Mouse (Mus musculus): ENCODE data around the gene Hmg20a. TPM values are rescaled to one million over a fixed set of nuclear protein-coding genes. Genes with fewer than 3 reads are reported as not detected.
"Not testable (repeated sequence)": the region's sequence is repeated elsewhere in the genome, so short reads cannot be mapped to it uniquely, and the experiment has no call there.

The Hmg20a gene
- polyA plus RNA-seq, 1 experiment from 2014 or later: 64.3 TPM

- Histone ChIP-seq H3K4me1 (ENCODE audit: control insufficient read depth, insufficient read depth, low read length) (peaks cover 6% of the 10 kb centered on the region; the same call in 1 of the 2 replicates), H3K9me3 (ENCODE audit: control insufficient read depth, low read length) (no peaks in the 10 kb centered on the region), H3K36me3 (ENCODE audit: control insufficient read depth, insufficient read depth, low read length) (no peaks in the 10 kb centered on the region), H3K9ac (ENCODE audit: low read depth, low read length) (no peak overlapping the region), H3K27me3 (ENCODE audit: control insufficient read depth, insufficient read depth, low read length) (no peaks in the 10 kb centered on the region), H3K4me3 (ENCODE audit: low read length) (no peak overlapping the region), H3K27ac (ENCODE audit: low read depth, low read length) (no peak overlapping the region), H3K4me2 (replicated peaks; ENCODE audit: low read depth, low read length) (no peak overlapping the region)
- WGBS: 73% methylated on average over 5 of the region's 5 CpGs
- ATAC-seq (ENCODE audit: low FRiP score, low TSS enrichment): no peak
Measured at GRCm38 (mm10) chr9:56421991-56422390, 3.6 kb downstream of the Hmg20a start.

- ATAC-seq (ENCODE audit: low FRiP score, low TSS enrichment): no peak
- H3K27ac ChIP-seq (ENCODE audit: low read depth, low read length): no peak overlapping the region
- WGBS: 87% methylated on average over 4 of the region's 4 CpGs
Measured at GRCm38 (mm10) chr9:56424861-56425260, 6.5 kb downstream of the Hmg20a start.

GRCm38 (mm10) chr9:56435821-56436526 lies 17.6 kb downstream of the Hmg20a start:
- 88% methylated on average over 5 of the region's 5 CpGs for WGBS
- H3K27ac ChIP-seq (ENCODE audit: low read depth, low read length): no peak overlapping the region
- no peak for ATAC-seq (ENCODE audit: low FRiP score, low TSS enrichment)

More at GRCm38 (mm10) chr9:56424861-56425260, 6.5 kb downstream of the Hmg20a start:
- Histone ChIP-seq H3K4me3 (ENCODE audit: low read length) (no peak overlapping the region), H3K27me3 (ENCODE audit: control insufficient read depth, insufficient read depth, low read length) (no peaks in the 10 kb centered on the region), H3K4me2 (replicated peaks; ENCODE audit: low read depth, low read length) (no peak overlapping the region), H3K36me3 (ENCODE audit: control insufficient read depth, insufficient read depth, low read length) (no peaks in the 10 kb centered on the region), H3K9ac (ENCODE audit: low read depth, low read length) (no peak overlapping the region), H3K9me3 (ENCODE audit: control insufficient read depth, low read length) (no peaks in the 10 kb centered on the region), H3K4me1 (ENCODE audit: control insufficient read depth, insufficient read depth, low read length) (peaks cover 6% of the 10 kb centered on the region; the same call in 1 of the 2 replicates)

GRCm38 (mm10) chr9:56437300-56437892 lies 19.0 kb downstream of the Hmg20a start:
- ATAC-seq (ENCODE audit: low FRiP score, low TSS enrichment); H3K27ac ChIP-seq (ENCODE audit: low read depth, low read length); H3K9me3 ChIP-seq (ENCODE audit: control insufficient read depth, low read length); H3K4me2 ChIP-seq (replicated peaks; ENCODE audit: low read depth, low read length); H3K36me3 ChIP-seq (ENCODE audit: control insufficient read depth, insufficient read depth, low read length); H3K27me3 ChIP-seq (ENCODE audit: control insufficient read depth, insufficient read depth, low read length); H3K9ac ChIP-seq (ENCODE audit: low read depth, low read length); H3K4me1 ChIP-seq (ENCODE audit: control insufficient read depth, insufficient read depth, low read length); H3K4me3 ChIP-seq (ENCODE audit: low read length): not testable (repeated sequence)
- WGBS: 94% methylated on average over 21 of the region's 29 CpGs

More at GRCm38 (mm10) chr9:56435821-56436526, 17.6 kb downstream of the Hmg20a start:
- Histone ChIP-seq H3K4me3 (ENCODE audit: low read length) (no peak overlapping the region), H3K4me2 (replicated peaks; ENCODE audit: low read depth, low read length) (no peak overlapping the region), H3K27me3 (ENCODE audit: control insufficient read depth, insufficient read depth, low read length) (no peaks in the 10 kb centered on the region), H3K36me3 (ENCODE audit: control insufficient read depth, insufficient read depth, low read length) (no peaks in the 10 kb centered on the region; the same call in 1 of the 2 replicates), H3K9ac (ENCODE audit: low read depth, low read length) (no peak overlapping the region), H3K4me1 (ENCODE audit: control insufficient read depth, insufficient read depth, low read length) (no peaks in the 10 kb centered on the region), H3K9me3 (ENCODE audit: control insufficient read depth, low read length) (no peaks in the 10 kb centered on the region)

- H3K27ac ChIP-seq (ENCODE audit: low read depth, low read length): no peak overlapping the region
- H3K9me3 ChIP-seq (ENCODE audit: control insufficient read depth, low read length): no peaks in the 10 kb centered on the region
- H3K4me3 ChIP-seq (ENCODE audit: low read length): no peak overlapping the region
- no peak overlapping the region for H3K9ac ChIP-seq (ENCODE audit: low read depth, low read length)
- H3K4me2 ChIP-seq (replicated peaks; ENCODE audit: low read depth, low read length): no peak overlapping the region
- ATAC-seq (ENCODE audit: low FRiP score, low TSS enrichment): no peak
- no peaks in the 10 kb centered on the region for H3K27me3 ChIP-seq (ENCODE audit: control insufficient read depth, insufficient read depth, low read length)
- H3K36me3 ChIP-seq (ENCODE audit: control insufficient read depth, insufficient read depth, low read length): no peaks in the 10 kb centered on the region; the same call in 1 of the 2 replicates
- 61% methylated on average over 7 of the region's 7 CpGs for WGBS
- H3K4me1 ChIP-seq (ENCODE audit: control insufficient read depth, insufficient read depth, low read length): no peaks in the 10 kb centered on the region
Measured at GRCm38 (mm10) chr9:56439699-56440098, 21.3 kb downstream of the Hmg20a start.

- Histone ChIP-seq H3K27me3 (ENCODE audit: control insufficient read depth, insufficient read depth, low read length) (no peaks in the 10 kb centered on the region), H3K9me3 (ENCODE audit: control insufficient read depth, low read length) (no peaks in the 10 kb centered on the region), H3K4me1 (ENCODE audit: control insufficient read depth, insufficient read depth, low read length) (no peaks in the 10 kb centered on the region), H3K4me3 (ENCODE audit: low read length) (no peak overlapping the region), H3K36me3 (ENCODE audit: control insufficient read depth, insufficient read depth, low read length) (0 out of 2 replicates have a peak, but pooled peaks cover 3% of the 10 kb centered on the region), H3K27ac (ENCODE audit: low read depth, low read length) (no peak overlapping the region), H3K9ac (ENCODE audit: low read depth, low read length) (no peak overlapping the region), H3K4me2 (replicated peaks; ENCODE audit: low read depth, low read length) (no peak overlapping the region)
- ATAC-seq (ENCODE audit: low FRiP score, low TSS enrichment): no peak
- WGBS: 90% methylated on average over 6 of the region's 6 CpGs
Measured at GRCm38 (mm10) chr9:56451570-56451969, 33.2 kb downstream of the Hmg20a start.

GRCm38 (mm10) chr9:56453038-56453815 lies 34.8 kb downstream of the Hmg20a start:
- H3K27ac ChIP-seq (ENCODE audit: low read depth, low read length): no peak overlapping the region
- H3K9me3 ChIP-seq (ENCODE audit: control insufficient read depth, low read length): no peaks in the 10 kb centered on the region
- H3K4me3 ChIP-seq (ENCODE audit: low read length): no peak overlapping the region
- no peak overlapping the region for H3K9ac ChIP-seq (ENCODE audit: low read depth, low read length)
- no peaks in the 10 kb centered on the region for H3K27me3 ChIP-seq (ENCODE audit: control insufficient read depth, insufficient read depth, low read length)
- H3K4me1 ChIP-seq (ENCODE audit: control insufficient read depth, insufficient read depth, low read length): no peaks in the 10 kb centered on the region
- H3K4me2 ChIP-seq (replicated peaks; ENCODE audit: low read depth, low read length): no peak overlapping the region
- WGBS: 94% methylated on average over 2 of the region's 2 CpGs
- no peak for ATAC-seq (ENCODE audit: low FRiP score, low TSS enrichment)
- no peaks in the 10 kb centered on the region for H3K36me3 ChIP-seq (ENCODE audit: control insufficient read depth, insufficient read depth, low read length)

GRCm38 (mm10) chr9:56456426-56456825 lies 38.0 kb downstream of the Hmg20a start:
- 94% methylated on average over 3 of the region's 3 CpGs for WGBS
- H3K4me3 ChIP-seq (ENCODE audit: low read length): no peak overlapping the region
- no peaks in the 10 kb centered on the region for H3K4me1 ChIP-seq (ENCODE audit: control insufficient read depth, insufficient read depth, low read length)
- no peak overlapping the region for H3K27ac ChIP-seq (ENCODE audit: low read depth, low read length)
- no peak overlapping the region for H3K4me2 ChIP-seq (replicated peaks; ENCODE audit: low read depth, low read length)
- no peaks in the 10 kb centered on the region for H3K36me3 ChIP-seq (ENCODE audit: control insufficient read depth, insufficient read depth, low read length)
- no peaks in the 10 kb centered on the region for H3K9me3 ChIP-seq (ENCODE audit: control insufficient read depth, low read length)
- no peak overlapping the region for H3K9ac ChIP-seq (ENCODE audit: low read depth, low read length)
- no peak for ATAC-seq (ENCODE audit: low FRiP score, low TSS enrichment)
- H3K27me3 ChIP-seq (ENCODE audit: control insufficient read depth, insufficient read depth, low read length): no peaks in the 10 kb centered on the region

- no peak overlapping the region for H3K27ac ChIP-seq (ENCODE audit: low read depth, low read length)
- H3K27me3 ChIP-seq (ENCODE audit: control insufficient read depth, insufficient read depth, low read length): no peaks in the 10 kb centered on the region
- ATAC-seq (ENCODE audit: low FRiP score, low TSS enrichment): no peak
- 84% methylated on average over 5 of the region's 5 CpGs for WGBS
- H3K36me3 ChIP-seq (ENCODE audit: control insufficient read depth, insufficient read depth, low read length): no peaks in the 10 kb centered on the region
- no peaks in the 10 kb centered on the region for H3K9me3 ChIP-seq (ENCODE audit: control insufficient read depth, low read length)
- no peak overlapping the region for H3K9ac ChIP-seq (ENCODE audit: low read depth, low read length)
- no peak overlapping the region for H3K4me3 ChIP-seq (ENCODE audit: low read length)
- no peak overlapping the region for H3K4me2 ChIP-seq (replicated peaks; ENCODE audit: low read depth, low read length)
- peaks cover 20% of the 10 kb centered on the region for H3K4me1 ChIP-seq (ENCODE audit: control insufficient read depth, insufficient read depth, low read length)
Measured at GRCm38 (mm10) chr9:56460987-56461386, 42.6 kb downstream of the Hmg20a start.

Measured in kidney, embryonic 14.5 days (tissue).